Mouse (Mus musculus) activated CD4-positive, CD25-positive, alpha-beta regulatory T cell, adult 4 months (primary cell): ENCODE results near the gene Tatdn3. TPM values are rescaled to one million over a fixed set of nuclear protein-coding genes. Genes with fewer than 3 reads are reported as not detected.
"Not testable (repeated sequence)": the region's sequence is repeated elsewhere in the genome, so short reads cannot be mapped to it uniquely, and the experiment has no call there.

Source experiments
- ATAC-seq: one replicate; pipeline ENCODE4 v1.8.0; 2017
- polyA plus RNA-seq, 2 experiments: library from polyadenylated mRNA; unstranded; fragments of 100-300 nt; shearing (Covaris generic); gene quantifications; one replicate each; pipeline ENCODE4 v1.2.1; 2017

Gene Tatdn3
- polyA plus RNA-seq, 2 experiments from 2014 or later = 7.3 to 10.8 TPM

DNA sequence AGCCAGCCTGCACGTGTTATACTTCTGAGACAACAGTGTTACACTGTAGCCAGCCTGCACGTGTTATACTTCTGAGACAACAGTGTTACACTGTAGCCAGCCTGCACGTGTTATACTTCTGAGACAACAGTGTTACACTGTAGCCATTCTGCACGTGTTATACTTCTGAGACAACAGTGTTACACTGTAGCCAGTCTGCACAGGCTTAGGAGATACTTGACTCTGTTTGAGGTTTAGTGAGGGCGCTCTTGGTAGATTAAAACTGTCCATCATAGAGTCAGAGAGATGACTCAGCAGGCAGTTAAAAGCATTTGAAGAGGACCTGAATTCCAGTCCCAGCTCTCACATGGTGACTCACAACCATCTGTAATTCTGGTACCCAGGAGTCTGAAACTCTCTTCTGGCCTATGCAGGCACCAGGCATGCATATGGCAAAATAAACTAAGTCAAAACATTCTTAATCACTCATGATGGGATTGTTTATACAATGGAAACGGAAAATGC is 31.8 kb downstream of the Tatdn3 start:
- ATAC-seq = not testable (repeated sequence)

DNA sequence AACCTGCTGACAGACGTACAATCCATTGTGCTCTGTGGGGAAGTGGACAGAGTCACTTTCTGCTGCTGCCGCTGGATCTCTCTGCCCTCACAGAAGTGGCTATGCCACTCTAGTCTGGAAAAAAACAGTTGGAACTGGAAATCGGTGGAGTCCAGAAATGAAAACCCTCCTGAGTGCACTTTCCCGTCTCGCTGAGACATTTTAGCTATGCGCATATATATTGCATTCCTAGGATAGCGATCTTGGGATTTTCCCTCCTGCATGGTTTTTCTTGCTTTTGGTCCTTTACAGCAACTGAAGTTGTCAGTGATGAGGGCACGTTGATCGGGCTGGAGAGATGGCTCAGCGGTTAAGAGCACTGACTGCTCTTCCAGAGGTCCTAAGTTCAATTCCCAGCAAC is 32.5 kb downstream of the Tatdn3 start:
- no peak for ATAC-seq

DNA sequence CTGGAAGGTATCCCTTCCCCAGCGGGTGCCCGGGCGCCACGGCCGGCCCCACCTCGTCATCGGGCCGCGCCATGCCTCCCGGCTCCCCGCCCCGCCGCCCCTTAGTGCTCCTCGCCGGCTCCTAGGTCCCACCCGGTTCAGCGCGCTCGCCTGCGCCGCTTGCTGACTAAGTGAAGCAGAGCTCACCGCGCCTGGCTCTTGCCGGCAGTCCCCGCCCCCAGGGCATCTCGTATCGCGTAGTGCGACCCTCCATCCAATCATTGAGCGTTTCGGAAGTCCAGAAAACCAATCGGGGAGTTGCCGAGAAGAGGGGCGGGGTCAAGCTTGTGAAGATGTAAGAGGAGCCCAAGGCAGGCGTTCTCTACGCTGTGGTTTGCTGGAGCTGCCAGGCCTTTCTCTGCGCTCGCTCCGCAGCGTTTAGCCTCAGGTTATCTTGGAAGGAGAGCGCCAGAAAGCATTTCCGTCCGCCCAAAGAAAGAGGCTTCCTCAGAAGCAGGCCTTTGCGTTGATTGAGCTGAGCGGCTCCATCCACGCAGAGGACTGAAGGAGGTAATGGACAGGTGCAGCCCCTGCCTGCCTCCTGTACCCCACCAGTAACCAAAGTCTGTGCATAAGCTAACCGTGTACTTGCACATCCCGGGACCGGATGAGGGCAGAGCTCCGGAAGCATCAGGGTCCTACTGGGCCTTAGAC is 36.6 kb downstream of the Tatdn3 start, which contains the start of gene Flvcr1:
Flvcr1 (minus strand) TSS at position 138 of the 693 bp plus-strand sequence.
- ATAC-seq = peak; percentile 93

DNA sequence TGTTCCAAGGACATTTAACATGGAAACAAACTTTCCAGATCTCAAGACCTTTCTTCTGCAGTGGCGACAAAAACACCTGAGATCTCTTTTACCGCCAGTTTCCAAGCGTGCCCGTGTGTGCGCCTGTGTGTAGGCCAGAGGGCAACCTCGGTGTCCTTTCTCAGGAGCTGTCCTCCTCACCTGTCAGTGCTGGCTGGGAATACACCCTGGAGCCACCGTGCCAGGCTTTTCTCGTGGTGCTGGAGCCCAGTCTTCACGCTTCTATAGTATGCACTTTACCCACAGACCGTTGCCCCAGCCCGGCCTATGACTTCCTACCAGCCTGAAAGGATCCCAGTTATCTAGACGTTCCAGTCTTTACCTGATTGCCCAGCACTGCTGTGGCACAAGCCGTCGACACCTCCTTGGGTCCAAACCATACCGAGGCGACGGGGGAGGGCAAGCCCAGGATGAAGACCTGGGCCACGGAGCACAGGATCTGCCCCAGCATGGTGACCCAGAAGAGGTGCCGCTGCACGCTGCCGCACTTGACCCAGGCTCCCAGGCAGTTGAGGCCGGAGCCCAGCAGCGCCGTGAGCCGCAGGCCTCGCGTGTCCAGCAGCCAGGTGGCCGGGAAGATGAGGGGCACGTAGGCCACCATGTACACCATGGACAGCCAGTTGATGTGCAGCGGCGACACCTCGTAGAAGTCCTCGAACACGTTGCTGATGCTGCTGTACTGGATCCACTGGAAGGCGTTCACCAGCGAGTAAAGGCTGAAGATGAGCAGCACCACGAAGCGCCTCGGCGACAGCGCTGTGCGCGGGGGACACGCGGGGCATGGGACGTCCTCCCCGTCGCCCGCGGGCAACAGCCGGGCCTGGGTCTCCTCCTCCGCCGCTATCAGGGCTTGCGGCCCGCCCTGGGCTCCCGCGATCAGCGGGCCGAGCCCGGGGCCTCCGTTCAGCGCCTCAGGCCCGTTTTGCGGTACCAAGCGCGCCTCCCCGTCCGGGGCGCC is 37.4 kb downstream of the Tatdn3 start:
- ATAC-seq = peak; percentile 9

DNA sequence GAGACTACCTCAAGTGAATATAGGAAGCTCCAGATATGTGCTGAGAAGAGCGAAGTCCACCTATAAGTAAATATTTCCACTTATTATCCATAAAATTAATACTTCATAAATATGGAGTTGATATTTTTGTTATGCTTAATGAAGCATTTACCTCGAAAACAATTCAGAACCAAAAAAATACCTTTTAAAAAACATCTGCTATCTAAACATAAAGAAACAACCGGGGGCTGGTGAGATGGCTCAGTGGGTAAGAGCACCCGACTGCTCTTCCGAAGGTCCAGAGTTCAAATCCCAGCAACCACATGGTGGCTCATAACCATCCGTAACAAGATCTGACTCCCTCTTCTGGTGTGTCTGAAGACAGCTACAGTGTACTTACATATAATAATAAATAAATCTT is 38.9 kb downstream of the Tatdn3 start:
- not testable (repeated sequence) for ATAC-seq

DNA sequence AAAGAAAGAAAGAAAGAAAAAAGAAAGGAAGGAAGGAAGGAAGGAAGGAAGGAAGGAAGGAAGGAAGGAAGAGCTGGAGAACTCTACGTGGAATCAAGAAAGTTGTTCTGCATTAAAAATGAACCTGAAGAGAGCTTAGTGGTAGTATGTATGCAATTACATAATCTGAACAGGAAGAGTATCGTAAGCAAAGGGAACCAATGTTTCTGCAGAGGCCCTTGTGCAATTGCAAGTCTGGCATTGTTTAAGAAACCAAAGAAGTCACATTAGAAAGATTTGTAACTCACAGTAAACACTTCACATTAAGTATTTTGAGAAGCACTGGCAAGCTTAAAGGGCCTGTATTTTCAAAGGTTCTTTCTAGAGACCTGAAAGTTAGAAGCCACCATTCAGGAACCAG is 39.6 kb downstream of the Tatdn3 start:
- no peak for ATAC-seq

DNA sequence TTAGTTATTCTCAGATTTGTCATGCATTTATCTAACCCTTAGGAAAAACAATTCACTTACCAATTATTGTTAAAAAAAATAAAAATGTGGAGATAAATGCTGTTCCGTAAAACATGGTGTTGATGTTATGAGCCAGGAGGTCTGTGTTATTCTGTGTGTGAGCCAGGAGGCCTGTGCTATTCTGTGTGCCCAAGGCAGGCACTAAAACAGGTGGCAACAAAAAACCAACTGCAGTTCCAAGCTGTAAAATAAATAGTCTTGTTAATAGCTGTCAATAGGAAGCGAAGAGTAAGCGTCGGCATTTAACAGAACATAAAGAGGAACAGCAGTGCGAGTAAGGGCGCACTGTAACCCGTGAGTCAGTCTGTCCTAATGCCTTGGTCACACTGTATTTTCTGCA is 41.7 kb downstream of the Tatdn3 start:
- ATAC-seq = no peak

DNA sequence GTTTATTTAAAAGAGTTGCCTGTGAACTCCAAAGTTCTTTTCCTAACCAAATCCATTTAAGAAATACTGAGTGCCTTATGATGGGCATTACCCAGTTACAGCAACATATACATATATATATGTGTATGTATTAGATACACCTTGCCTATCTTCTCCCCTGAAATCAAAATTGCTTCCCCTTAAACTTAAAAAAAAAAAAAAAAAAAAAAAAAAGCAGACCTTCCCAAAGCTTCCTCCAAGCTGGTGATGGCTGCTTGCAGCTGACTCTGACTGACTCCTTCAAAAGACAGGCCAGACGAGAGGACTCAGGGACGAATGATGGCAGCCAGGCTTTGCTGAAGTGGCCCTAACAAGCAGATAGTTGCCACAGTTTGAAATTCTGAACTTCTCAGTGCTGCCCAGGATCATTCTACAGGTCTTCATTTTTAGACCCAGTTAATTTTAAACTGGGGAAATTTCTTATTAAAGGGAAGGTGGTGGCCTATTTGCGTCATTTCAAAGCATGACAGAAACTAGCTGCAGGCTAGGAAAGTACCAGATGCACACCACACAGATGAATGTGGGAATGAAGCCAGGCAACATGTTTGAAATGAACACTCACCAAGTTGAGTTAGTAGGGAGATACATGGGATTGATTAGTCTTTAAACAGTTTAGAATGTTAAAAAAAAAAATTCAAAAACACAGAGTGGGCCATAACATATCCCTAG is 42.4 kb downstream of the Tatdn3 start:
- no peak for ATAC-seq

DNA sequence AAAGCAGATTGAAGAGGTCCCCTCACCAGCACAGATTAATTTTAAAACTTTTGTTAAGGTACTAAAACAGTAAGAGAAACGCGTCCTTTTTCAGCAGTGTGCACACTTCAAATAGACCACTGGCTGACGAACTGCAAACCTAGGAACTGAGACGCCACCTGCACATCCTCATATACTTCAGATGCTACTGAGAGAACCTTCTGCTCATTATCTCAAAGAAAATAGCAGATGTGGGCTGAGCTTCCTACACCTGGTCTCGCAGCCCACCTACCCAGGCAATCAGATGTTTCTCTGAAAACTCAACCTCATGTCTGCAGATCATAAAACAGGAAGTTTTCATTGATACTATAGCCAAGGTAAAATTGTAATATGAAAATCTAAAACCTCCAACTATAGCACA is 42.9 kb downstream of the Tatdn3 start:
- ATAC-seq = no peak

DNA sequence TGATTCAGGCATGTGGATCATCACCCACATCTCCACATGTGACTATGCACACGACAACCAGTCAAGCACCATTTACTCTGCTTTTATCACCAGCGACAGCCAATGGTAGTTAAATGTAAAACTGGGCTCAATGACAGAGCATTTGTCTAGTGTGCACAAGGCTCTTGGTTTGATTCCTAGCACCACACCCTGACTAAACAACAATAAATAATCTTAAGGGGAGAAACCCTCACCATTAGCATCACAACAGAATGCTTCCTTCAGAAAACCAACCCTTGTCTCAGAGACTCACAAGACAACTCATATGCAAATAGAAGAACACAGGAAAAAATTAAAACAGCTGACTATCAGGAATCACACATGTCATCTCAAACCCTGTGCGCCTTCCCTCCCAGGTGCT is 48.5 kb downstream of the Tatdn3 start:
- ATAC-seq = no peak

DNA sequence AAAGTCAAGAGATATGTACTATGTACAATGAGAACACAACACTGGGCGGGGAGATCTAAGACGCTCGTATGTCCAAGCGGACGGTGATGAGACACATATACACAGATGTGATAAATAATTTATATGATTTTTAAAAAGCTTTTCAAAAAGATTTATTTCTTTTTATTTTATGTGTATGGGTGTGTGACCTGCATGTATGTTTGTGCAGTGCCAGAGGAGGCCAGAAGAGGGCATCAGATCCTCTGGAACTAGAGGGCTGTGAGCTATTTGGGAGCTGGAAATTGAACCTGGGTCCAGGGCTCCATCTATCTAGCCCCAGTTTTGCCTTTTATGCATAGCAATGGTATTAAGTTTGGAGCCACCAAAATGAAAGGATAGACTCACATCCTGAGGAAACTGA is 54.0 kb downstream of the Tatdn3 start:
- no peak for ATAC-seq

DNA sequence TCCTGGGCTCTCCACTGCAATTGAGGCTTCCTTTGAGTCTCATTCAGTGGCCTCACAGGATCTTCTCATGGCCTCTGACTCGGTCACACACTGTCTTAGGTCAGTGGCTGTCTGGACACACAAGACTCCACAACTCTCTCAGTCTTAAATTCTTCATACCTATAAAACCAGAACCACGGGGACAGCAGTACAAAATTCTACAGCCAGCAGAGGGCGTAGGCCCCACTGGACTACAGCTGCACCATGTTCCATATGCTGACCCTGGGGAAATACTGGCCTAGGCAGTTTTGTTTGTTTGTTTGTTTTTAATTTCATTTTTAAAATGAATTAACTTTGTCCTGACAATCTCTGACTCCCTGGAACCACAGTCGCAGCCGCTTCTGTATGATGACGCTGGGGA is 60.5 kb downstream of the Tatdn3 start:
- no peak for ATAC-seq

DNA sequence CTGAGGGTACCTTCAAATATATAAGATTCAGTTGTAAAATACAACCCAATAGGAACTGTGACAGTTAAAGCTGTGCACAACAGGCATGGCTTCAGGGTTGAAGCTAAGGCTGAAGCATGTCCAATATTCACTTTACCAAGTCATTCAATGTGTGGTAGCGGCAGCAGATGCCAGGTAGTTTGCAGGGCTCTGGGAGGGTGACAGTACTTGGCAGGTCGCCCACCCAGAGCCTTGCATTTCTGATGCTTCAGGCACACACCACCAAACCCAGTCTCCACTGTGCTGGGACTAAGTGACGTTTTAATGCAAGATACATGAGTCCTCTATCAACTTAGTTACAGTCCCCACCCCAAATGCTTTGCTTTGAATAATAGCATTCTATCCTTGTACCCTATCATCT is 62.0 kb downstream of the Tatdn3 start:
- ATAC-seq = no peak

DNA sequence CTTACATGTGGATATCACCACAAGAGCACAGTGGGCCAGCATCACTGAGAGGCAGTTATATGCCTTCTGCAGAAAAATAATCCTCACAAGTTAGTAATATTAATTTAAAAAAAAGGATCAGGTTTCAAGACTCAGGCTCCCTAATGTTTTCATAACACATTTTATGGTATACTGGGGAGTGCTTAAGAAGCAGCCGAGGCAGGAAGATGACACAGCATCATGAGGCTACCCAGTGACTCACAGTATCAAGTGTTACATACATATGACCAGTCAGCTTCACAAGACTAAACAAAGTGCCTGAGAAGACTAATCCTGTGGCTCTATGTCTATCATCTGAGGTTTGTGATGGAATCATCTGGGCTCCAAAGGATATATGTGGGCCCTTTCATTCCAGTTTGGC is 64.7 kb downstream of the Tatdn3 start:
- ATAC-seq = no peak

DNA sequence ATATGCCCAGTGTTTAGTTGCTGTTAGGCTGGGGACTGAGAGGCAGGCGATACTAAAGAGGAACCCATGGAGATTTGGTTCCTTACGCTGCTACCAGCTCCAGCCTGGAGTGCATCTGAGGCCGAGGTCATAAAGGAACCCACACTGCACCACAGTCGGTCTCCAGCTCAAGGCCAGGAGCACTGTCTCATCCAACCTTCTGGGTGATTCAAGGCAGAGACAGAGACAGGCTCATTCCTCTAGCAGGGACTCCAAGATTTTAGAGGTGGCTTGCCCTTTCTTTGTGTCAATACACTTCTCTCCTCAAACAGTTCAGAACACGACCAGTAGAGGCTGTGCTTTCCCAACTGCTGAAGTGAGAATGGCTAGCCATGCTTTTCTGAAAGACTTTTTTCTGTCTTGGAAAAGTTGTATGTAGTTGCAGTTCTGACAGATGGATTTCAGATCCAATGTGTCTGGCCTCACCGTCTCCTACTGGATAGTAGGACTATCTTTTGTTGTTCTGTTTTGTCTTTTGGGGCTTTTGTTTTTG is 66.3 kb downstream of the Tatdn3 start:
- ATAC-seq = no peak

Other genes starting within 250 kb of the Tatdn3 start
- gene Rps6kc1, start 151.2 kb downstream of the Tatdn3 start, polyA plus RNA-seq = 1 to 10 TPM; 7.2 to 8.0 TPM
- 10 to 100 TPM; 42.1 to 53.8 TPM for gene Angel2, start 137.8 kb downstream of the Tatdn3 start, polyA plus RNA-seq
- under 1 TPM; 0.15 to 0.30 TPM for gene Vash2, start 83.6 kb downstream of the Tatdn3 start, polyA plus RNA-seq
- 1 to 10 TPM; 6.1 to 8.5 TPM for gene Flvcr1, start 36.8 kb downstream of the Tatdn3 start, polyA plus RNA-seq
- gene Spata45, start 26.3 kb downstream of the Tatdn3 start, polyA plus RNA-seq = not detected
- gene Nsl1, start 80 bp upstream of the Tatdn3 start, polyA plus RNA-seq = 1 to 10 TPM; 2.0 to 5.2 TPM
- not detected for gene Batf3, start 34.9 kb upstream of the Tatdn3 start, polyA plus RNA-seq
- not detected for gene Fam71a, start 101.9 kb upstream of the Tatdn3 start, polyA plus RNA-seq
- gene Atf3, start 155.1 kb upstream of the Tatdn3 start, polyA plus RNA-seq = not detected